Mouse (Mus musculus): ENCODE data around the gene Mib2. TPM values are rescaled to one million over a fixed set of nuclear protein-coding genes. Genes with fewer than 3 reads are reported as not detected.

Gene Mib2
- total and polyA plus RNA-seq, 3 experiments, result 9.6 to 36.0 (median 16.7) TPM

- TF ChIP-seq GATA1 (IDR thresholded peaks at IDR 0.05; ENCODE audit: borderline replicate concordance, low read length) (no peak), CTCF (IDR thresholded peaks at IDR 0.05; ENCODE audit: low read depth, low read length) (no peak), TAL1 (conservative IDR thresholded peaks at IDR 0.05; ENCODE audit: low read depth, low read length) (no peak), GATA2 (IDR thresholded peaks at IDR 0.05; ENCODE audit: borderline replicate concordance, low read depth, low read length) (no peak), POLR2AphosphoS5 (IDR thresholded peaks at IDR 0.05; ENCODE audit: insufficient replicate concordance, low read depth, low read length) (no peak)
- peaks cover 6% of the 10 kb centered on the region; the same call in 1 of the 2 replicates for H3K4me1 ChIP-seq (ENCODE audit: insufficient read depth, low read depth, low read length)
- ATAC-seq (ENCODE audit: extremely low read depth, insufficient number of reproducible peaks, low FRiP score, poor library complexity, severe bottlenecking) (no peak), DNase-seq (ENCODE audit: low spot score) (no peak)
- H3K27me3 ChIP-seq (ENCODE audit: insufficient read depth, low read length), result no peaks in the 10 kb centered on the region
- peaks cover 94% of the 10 kb centered on the region for H3K36me3 ChIP-seq (replicated peaks)
- no peaks in the 10 kb centered on the region for H3K9me3 ChIP-seq (replicated peaks)
- no peak overlapping the region for H3K4me3 ChIP-seq (ENCODE audit: low read depth, low read length)
These were observed 33.1 kb downstream of the Mib2 start for GRCm38 (mm10) chr4:155635766-155636499.

- Histone ChIP-seq H3K27me3 (ENCODE audit: insufficient read depth, low read length) (no peaks in the 10 kb centered on the region), H3K36me3 (replicated peaks) (peaks cover 85% of the 10 kb centered on the region), H3K9me3 (replicated peaks) (no peaks in the 10 kb centered on the region), H3K4me3 (ENCODE audit: low read depth, low read length) (no peak overlapping the region), H3K4me1 (ENCODE audit: insufficient read depth, low read depth, low read length) (peaks cover 6% of the 10 kb centered on the region)
- TF ChIP-seq GATA1 (IDR thresholded peaks at IDR 0.05; ENCODE audit: borderline replicate concordance, low read length), result no peak
- DNase-seq (ENCODE audit: low spot score) (no peak), ATAC-seq (ENCODE audit: extremely low read depth, insufficient number of reproducible peaks, low FRiP score, poor library complexity, severe bottlenecking) (no peak)
These were observed 38.7 kb downstream of the Mib2 start for GRCm38 (mm10) chr4:155630267-155630666.

- TF ChIP-seq POLR2AphosphoS5 (IDR thresholded peaks at IDR 0.05; ENCODE audit: insufficient replicate concordance, low read depth, low read length) (peak; percentile 18; the same call in 1 of the 2 replicates), GATA2 (IDR thresholded peaks at IDR 0.05; ENCODE audit: borderline replicate concordance, low read depth, low read length) (no peak), TAL1 (conservative IDR thresholded peaks at IDR 0.05; ENCODE audit: low read depth, low read length) (no peak), GATA1 (IDR thresholded peaks at IDR 0.05; ENCODE audit: borderline replicate concordance, low read length) (no peak), CTCF (IDR thresholded peaks at IDR 0.05; ENCODE audit: low read depth, low read length) (no peak)
- Histone ChIP-seq H3K4me3 (ENCODE audit: low read depth, low read length) (peak within 1 kb of the TSS; percentile 97), H3K36me3 (replicated peaks) (peaks cover 61% of the 10 kb centered on the region), H3K9me3 (replicated peaks) (no peaks in the 10 kb centered on the region), H3K4me1 (ENCODE audit: insufficient read depth, low read depth, low read length) (peaks cover 9% of the 10 kb centered on the region), H3K27me3 (ENCODE audit: insufficient read depth, low read length) (no peaks in the 10 kb centered on the region)
- DNase-seq (ENCODE audit: low spot score), result peak; percentile 93
- peak; percentile 96 for ATAC-seq (ENCODE audit: extremely low read depth, insufficient number of reproducible peaks, low FRiP score, poor library complexity, severe bottlenecking)
These were observed 44.4 kb downstream of the Mib2 start, which contains the start of gene Cdk11b for GRCm38 (mm10) chr4:155624338-155625291. TSS of gene Cdk11b (plus strand) at chr4:155624854.

- H3K4me3 ChIP-seq (ENCODE audit: low read depth, low read length), result no peak overlapping the region
- no peak for ATAC-seq (ENCODE audit: extremely low read depth, insufficient number of reproducible peaks, low FRiP score, poor library complexity, severe bottlenecking)
- no peak for TF ChIP-seq GATA2 (IDR thresholded peaks at IDR 0.05; ENCODE audit: borderline replicate concordance, low read depth, low read length)
- no peak for TF ChIP-seq POLR2AphosphoS5 (IDR thresholded peaks at IDR 0.05; ENCODE audit: insufficient replicate concordance, low read depth, low read length)
- no peak for TF ChIP-seq TAL1 (conservative IDR thresholded peaks at IDR 0.05; ENCODE audit: low read depth, low read length)
- no peak for TF ChIP-seq GATA1 (IDR thresholded peaks at IDR 0.05; ENCODE audit: borderline replicate concordance, low read length)
- TF ChIP-seq CTCF (IDR thresholded peaks at IDR 0.05; ENCODE audit: low read depth, low read length), result no peak
These were observed 50.7 kb downstream of the Mib2 start for GRCm38 (mm10) chr4:155618321-155618720.

GRCm38 (mm10) chr4:155613264-155613663 lies 55.7 kb downstream of the Mib2 start:
- no peaks in the 10 kb centered on the region for H3K27me3 ChIP-seq (ENCODE audit: insufficient read depth, low read length)
- TF ChIP-seq TAL1 (conservative IDR thresholded peaks at IDR 0.05; ENCODE audit: low read depth, low read length) (no peak), CTCF (IDR thresholded peaks at IDR 0.05; ENCODE audit: low read depth, low read length) (no peak), GATA1 (IDR thresholded peaks at IDR 0.05; ENCODE audit: borderline replicate concordance, low read length) (no peak), GATA2 (IDR thresholded peaks at IDR 0.05; ENCODE audit: borderline replicate concordance, low read depth, low read length) (no peak), POLR2AphosphoS5 (IDR thresholded peaks at IDR 0.05; ENCODE audit: insufficient replicate concordance, low read depth, low read length) (no peak)
- peaks cover 7% of the 10 kb centered on the region; the same call in 1 of the 2 replicates for H3K4me1 ChIP-seq (ENCODE audit: insufficient read depth, low read depth, low read length)
- no peaks in the 10 kb centered on the region for H3K9me3 ChIP-seq (replicated peaks)
- DNase-seq (ENCODE audit: low spot score) (no peak), ATAC-seq (ENCODE audit: extremely low read depth, insufficient number of reproducible peaks, low FRiP score, poor library complexity, severe bottlenecking) (no peak)
- H3K36me3 ChIP-seq (replicated peaks), result peaks cover 92% of the 10 kb centered on the region
- no peak overlapping the region for H3K4me3 ChIP-seq (ENCODE audit: low read depth, low read length)

More at GRCm38 (mm10) chr4:155618321-155618720, 50.7 kb downstream of the Mib2 start:
- no peak for DNase-seq (ENCODE audit: low spot score)
- Histone ChIP-seq H3K27me3 (ENCODE audit: insufficient read depth, low read length) (no peaks in the 10 kb centered on the region), H3K9me3 (replicated peaks) (no peaks in the 10 kb centered on the region), H3K36me3 (replicated peaks) (peaks cover 88% of the 10 kb centered on the region), H3K4me1 (ENCODE audit: insufficient read depth, low read depth, low read length) (peaks cover 12% of the 10 kb centered on the region)

GRCm38 (mm10) chr4:155611860-155612259 lies 57.1 kb downstream of the Mib2 start:
- no peak for ATAC-seq (ENCODE audit: extremely low read depth, insufficient number of reproducible peaks, low FRiP score, poor library complexity, severe bottlenecking)
- TF ChIP-seq CTCF (IDR thresholded peaks at IDR 0.05; ENCODE audit: low read depth, low read length) (no peak), TAL1 (conservative IDR thresholded peaks at IDR 0.05; ENCODE audit: low read depth, low read length) (no peak), GATA2 (IDR thresholded peaks at IDR 0.05; ENCODE audit: borderline replicate concordance, low read depth, low read length) (no peak), GATA1 (IDR thresholded peaks at IDR 0.05; ENCODE audit: borderline replicate concordance, low read length) (no peak), POLR2AphosphoS5 (IDR thresholded peaks at IDR 0.05; ENCODE audit: insufficient replicate concordance, low read depth, low read length) (no peak)

More at GRCm38 (mm10) chr4:155611860-155612259, 57.1 kb downstream of the Mib2 start:
- Histone ChIP-seq H3K36me3 (replicated peaks) (peaks cover 91% of the 10 kb centered on the region), H3K27me3 (ENCODE audit: insufficient read depth, low read length) (no peaks in the 10 kb centered on the region), H3K4me3 (ENCODE audit: low read depth, low read length) (no peak overlapping the region), H3K9me3 (replicated peaks) (no peaks in the 10 kb centered on the region), H3K4me1 (ENCODE audit: insufficient read depth, low read depth, low read length) (peaks cover 14% of the 10 kb centered on the region)
- DNase-seq (ENCODE audit: low spot score), result no peak
